Mouse (Mus musculus) adipocyte (in vitro differentiated cells): ENCODE results near the gene Scamp4.
A peak's percentile ranks its signal among the peaks of the same experiment; 100 is the strongest.

Experiments
- DNase-seq: peaks from one replicate; pipeline ENCODE4 v3.0.0-alpha.2; 2016; ENCODE audit warnings: low spot score

Scamp4 gene

GRCm38 (mm10) chr10:80602698-80603325 lies at the start of gene Scamp4, which contains the start of gene Adat3:
Gene Scamp4, plus strand, starts transcription at chr10:80602872.
Gene Adat3, plus strand, starts transcription at chr10:80602880.
- peak; percentile 92 for DNase-seq

GRCm38 (mm10) chr10:80553575-80553974 lies 49.1 kb upstream of the Scamp4 start:
- DNase-seq, result no peak

GRCm38 (mm10) chr10:80553997-80554396 lies 48.7 kb upstream of the Scamp4 start:
- no peak for DNase-seq

GRCm38 (mm10) chr10:80557346-80557965 lies 45.2 kb upstream of the Scamp4 start:
- peak; percentile 86 for DNase-seq

GRCm38 (mm10) chr10:80559431-80559830 lies 43.2 kb upstream of the Scamp4 start:
- DNase-seq, result no peak

- peak; percentile 55 for DNase-seq
Measured at GRCm38 (mm10) chr10:80560621-80561020, 42.1 kb upstream of the Scamp4 start.

GRCm38 (mm10) chr10:80561116-80561944 lies 41.3 kb upstream of the Scamp4 start, which contains the start of gene Rexo1:
Gene Rexo1, minus strand, starts transcription at chr10:80561560.
- peak; percentile 95 for DNase-seq

GRCm38 (mm10) chr10:80566375-80567092 lies 36.1 kb upstream of the Scamp4 start:
- DNase-seq, result peak; percentile 75

- DNase-seq, result no peak
Measured at GRCm38 (mm10) chr10:80568876-80569275, 33.8 kb upstream of the Scamp4 start.

- no peak for DNase-seq
Measured at GRCm38 (mm10) chr10:80569664-80570066, 33.0 kb upstream of the Scamp4 start.

- DNase-seq, result no peak
Measured at GRCm38 (mm10) chr10:80570419-80570818, 32.3 kb upstream of the Scamp4 start.

GRCm38 (mm10) chr10:80570871-80571836 lies 31.5 kb upstream of the Scamp4 start:
- DNase-seq, result no peak

GRCm38 (mm10) chr10:80572477-80572876 lies 30.2 kb upstream of the Scamp4 start:
- no peak for DNase-seq

GRCm38 (mm10) chr10:80573944-80574343 lies 28.7 kb upstream of the Scamp4 start:
- no peak for DNase-seq

- DNase-seq, result no peak
Measured at GRCm38 (mm10) chr10:80574896-80575295, 27.8 kb upstream of the Scamp4 start.

- no peak for DNase-seq
Measured at GRCm38 (mm10) chr10:80575925-80576324, 26.7 kb upstream of the Scamp4 start.

- peak; percentile 39 for DNase-seq
Measured at GRCm38 (mm10) chr10:80576351-80577194, 26.1 kb upstream of the Scamp4 start.

GRCm38 (mm10) chr10:80577195-80578130 lies 25.2 kb upstream of the Scamp4 start, which contains the start of gene Klf16:
Gene Klf16, minus strand, starts transcription at chr10:80577321.
- peak; percentile 96 for DNase-seq
